Mouse (Mus musculus) kidney, adult 8-10 months (tissue): ENCODE results near the gene Lck.
"Not testable (repeated sequence)": the region's sequence is repeated elsewhere in the genome, so short reads cannot be mapped to it uniquely, and the experiment has no call there.

Source experiments
- DNase-seq, 2 experiments: peaks; one replicate each; pipeline ENCODE4 v3.0.0; 2022

Gene Lck

DNA sequence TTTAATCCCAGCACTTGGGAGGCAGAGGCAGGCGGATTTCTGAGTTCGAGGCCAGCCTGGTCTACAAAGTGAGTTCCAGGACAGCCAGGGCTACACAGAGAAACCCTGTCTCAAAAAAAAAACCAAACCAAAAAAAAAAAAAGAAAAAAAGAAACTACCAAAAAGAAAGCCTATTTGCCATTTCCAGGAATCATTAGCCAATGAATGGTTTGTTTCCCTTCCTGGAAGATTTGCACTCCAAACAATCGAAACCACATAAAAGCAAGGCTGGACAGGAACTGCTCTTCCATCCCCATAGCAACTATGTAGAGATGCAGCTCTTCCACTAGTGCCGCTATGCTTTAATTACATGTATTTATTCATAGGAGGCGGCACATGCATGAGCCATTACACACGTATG lies 18.9 kb downstream of the Lck start:
- not testable (repeated sequence) for DNase-seq

DNA sequence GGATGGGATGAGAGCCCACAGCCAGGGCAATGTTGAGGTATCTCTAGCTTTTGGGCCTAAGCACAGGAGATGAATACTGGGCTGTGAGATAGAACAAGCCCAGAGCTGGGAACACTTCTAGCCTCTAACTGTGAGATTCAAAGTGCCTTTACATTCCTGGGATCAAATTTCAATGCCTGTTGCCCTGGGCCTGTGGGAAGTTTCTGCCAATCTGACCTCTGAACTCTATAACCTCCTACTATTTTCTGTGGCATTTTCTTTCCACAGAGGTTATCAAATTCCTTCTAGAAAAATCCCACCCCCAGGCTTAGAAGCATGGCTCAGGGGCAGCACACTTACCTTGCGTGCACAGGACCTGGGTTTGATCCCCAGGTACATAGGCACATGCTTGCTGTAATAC lies 23.1 kb downstream of the Lck start:
- no peak for DNase-seq

DNA sequence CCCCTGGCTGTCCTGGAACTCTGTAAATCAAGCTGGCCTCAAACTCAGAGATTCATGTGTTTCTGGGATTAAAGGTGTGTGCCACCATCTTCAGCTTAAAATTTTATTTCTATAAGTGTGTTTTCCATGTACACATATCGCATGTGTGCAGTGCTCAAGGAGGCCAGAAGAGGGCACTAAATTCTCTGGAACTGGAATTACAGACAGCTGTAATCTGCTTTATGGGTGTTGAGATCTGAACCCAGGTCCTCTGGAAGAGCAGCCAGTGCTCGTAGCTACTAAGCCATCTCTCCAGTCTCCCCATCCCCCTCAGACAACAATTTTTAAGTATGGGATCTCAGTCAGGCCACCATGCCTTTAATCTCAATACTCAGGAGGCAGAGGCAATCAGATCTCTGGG lies 24.1 kb downstream of the Lck start:
- DNase-seq = peak in 1 of 2 experiments; percentile 48

DNA sequence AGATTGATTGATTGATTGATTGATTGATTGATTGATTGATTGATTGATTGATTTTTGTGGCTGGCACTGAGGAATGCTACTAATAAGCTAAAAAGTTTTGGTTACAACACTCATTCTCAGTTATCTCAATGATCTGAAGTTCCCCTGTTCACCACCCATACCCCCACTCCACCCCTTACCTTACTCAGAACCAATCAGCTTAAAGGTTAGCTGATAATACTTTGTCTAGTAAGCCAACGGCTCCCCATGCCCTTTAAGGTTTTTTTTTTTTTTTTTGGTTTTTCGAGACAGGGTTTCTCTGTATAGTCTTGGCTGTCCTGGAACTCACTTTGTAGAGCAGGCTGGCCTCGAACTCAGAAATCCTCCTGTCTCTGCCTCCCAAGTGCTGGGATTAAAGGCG lies 25.8 kb downstream of the Lck start:
- DNase-seq = not testable (repeated sequence)

DNA sequence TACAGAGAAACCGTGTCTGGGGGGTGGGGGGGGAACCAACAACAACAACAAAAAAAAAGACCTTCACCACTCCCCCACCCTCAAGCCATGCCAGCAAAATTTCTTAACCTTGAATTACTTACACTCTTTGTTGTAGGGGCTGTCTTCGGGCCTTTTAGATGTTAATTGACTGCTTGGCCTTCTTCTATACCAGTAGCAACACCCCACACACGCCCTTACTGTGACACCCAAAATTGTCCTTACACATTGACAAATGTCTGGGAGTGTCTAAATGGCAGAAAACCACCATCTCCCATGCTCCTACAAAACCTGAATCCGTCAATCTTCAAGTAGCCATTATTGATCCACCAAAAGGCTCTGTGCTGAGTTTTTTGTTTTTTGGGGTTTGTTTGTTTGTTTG lies 29.3 kb downstream of the Lck start:
- DNase-seq = no peak

DNA sequence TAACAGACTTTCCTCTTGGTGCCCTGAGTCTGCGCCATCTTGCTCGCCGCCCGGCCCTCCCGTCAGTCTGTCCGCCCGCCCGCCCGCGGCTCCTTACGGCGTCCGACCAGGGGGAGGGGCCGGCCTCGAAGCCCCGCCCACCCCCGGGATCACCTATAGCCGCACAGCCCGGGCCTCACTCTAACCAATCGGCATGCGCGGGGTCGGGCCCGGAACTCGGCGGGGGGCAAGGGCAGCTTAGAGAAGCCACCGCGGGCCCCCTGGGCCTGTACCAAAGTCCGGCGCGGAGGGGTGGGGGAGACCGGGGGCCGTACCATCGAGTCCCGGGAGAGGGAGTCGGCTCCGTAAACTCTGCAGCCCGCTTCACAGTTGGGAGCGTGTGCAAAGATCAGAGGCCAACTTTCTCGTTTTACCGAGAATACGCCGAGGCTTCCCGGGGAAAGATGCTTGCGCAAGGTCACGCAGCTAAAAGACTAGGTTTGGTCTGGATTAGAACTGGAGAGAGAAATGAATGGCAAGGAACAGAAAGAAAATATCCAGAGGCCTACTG lies 30.8 kb downstream of the Lck start, which contains the start of gene Hdac1:
TSS of gene Hdac1 (minus strand) at position 122 of the 550 bp plus-strand sequence.
- DNase-seq = peak; percentile 99

DNA sequence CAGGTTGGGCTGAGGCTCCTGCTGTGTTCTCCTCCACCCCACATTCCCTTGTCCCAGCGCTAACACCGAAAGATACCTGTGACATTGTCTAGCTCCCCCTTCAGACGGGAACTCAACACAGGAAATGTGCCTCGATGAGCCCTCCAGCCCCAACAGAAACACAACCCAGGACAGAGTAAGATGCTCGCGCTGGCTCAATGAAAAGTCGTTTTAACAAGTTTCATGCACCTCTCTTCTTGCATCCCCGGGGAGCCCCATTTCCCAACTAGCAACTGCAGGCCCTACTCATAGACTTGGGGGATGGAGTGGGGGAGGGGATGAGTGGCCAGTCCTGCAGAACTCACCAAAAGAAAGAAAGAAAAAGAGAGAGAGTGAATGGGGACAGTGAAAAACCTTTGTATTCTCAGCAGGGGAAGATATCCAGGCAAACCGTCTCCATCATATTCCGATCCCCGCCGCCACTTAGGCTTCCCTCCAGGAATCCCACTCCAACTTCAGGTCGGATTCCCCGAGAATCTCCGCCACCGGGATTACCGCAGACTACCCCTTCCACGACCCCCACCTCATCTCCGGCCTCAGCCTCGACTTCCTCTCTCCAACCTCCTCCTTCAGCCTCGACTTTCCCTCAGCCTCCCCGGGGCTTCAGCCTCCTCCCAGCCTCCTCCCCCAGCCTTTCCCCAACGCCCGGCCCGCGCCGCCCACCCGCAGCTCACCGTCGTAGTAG lies 31.4 kb downstream of the Lck start:
- peak in 1 of 2 experiments; percentile 19 for DNase-seq

DNA sequence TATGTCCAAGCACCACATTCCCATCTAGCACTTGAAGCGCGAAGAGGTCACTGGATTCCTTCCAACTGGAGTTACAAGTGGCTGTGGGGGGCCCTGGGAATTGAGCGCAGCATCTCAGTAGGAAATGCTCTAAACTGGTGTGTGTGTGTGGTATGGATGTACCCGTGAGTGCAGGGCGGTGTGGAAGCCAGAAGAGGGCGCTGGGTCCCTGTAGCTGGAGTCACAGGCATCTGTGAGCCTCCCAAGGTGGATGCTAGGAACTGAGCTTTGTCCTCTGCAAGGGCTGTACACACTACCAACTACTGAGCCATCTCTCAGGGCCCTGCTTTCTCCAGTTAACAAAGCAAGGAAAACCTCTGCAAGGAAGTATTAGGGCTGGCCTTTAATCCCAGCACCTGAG lies 33.4 kb downstream of the Lck start:
- DNase-seq = peak in 1 of 2 experiments; percentile 40

DNA sequence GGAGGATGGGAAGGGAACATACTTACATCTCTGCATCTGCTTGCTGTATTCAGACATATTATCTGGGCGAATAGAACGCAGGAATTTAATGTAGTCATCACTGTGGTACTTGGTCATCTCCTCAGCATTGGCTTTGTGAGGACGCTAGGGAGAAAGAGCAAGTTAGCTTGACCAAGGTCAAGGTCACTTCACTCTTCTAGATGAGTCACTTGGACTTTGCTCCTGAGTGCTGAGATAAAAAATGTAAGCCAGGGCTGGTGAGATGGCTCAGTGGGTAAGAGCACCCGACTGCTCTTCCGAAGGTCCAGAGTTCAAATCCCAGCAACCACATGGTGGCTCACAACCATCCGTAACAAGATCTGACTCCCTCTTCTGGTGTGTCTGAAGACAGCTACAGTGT lies 44.5 kb downstream of the Lck start:
- DNase-seq = not testable (repeated sequence)

DNA sequence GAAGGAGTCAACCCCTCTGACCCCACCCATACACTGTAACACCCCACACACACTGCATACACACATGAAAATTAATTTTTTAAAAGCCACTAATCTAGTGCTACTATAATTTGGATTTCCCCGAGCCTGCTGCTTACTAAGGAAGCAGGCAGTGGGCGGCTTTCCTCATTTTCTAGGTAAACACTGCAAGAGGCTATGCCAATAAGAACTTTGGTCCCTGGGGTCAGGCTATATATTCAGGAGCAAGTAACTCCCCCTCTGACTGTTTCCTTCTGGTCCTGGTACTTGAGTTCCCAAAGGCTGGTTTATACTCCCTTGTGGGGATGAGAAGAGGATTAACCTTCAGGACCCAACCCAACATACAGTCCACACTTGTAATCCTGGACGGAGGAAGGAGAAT lies 47.6 kb downstream of the Lck start:
- DNase-seq = no peak

DNA sequence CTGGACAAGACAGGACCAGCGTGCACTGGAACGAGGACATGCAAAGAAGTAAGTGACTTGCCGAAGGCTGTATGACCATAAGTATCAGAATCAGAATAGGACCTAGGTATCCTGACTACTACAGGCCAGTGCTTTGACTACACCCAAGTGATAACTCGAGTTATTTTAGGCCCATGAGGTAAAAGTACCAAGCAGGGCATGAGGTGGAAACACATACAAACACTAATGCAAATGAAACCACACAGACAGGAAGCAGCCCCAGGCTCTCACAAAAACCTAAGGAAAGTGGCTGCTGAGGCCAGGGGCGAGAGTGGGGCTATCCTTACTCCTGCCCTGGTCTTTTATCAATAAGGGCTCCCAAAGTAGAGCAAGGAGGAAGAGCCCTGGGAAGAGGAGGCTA lies 48.1 kb downstream of the Lck start:
- DNase-seq = no peak

DNA sequence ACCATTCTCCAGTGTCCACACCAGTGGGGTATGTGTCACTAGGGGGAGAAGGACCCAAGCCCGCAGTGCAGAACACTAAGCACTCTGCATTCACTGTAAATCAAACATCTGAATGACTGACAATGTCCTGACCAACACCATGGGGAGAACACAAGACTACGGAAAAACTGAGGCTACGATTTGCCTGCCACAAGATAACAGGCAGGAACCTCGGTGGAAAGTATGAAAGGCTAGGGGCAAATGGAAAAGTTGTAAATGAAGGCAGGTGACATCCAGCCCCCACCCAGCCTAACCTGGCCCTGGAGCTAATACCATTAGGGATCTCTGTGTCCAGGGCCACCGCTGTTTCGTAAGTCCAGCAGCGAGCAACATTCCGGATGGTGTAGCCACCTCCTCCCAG lies 54.9 kb downstream of the Lck start:
- no peak for DNase-seq

DNA sequence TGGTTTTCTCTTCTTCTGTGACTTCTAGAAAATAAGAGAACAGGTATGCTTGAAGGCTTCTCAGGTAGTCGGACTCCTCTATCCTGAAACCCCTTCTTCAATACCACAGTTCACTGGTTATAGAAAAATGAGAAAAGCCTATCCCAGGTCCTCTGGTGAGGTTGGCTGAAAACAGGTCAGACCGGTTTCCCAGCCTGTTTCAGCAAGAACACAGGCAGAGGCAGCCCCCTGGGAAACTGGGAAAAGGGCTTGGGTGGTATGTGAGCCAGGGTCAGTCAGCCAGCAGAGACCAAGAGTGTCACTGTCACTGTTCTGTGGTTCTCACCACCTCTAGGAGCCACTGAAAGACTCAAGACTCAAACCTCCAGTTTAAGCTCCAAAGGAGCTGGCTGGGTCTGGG lies 56.5 kb downstream of the Lck start:
- DNase-seq = peak; percentile 44 to 56

DNA sequence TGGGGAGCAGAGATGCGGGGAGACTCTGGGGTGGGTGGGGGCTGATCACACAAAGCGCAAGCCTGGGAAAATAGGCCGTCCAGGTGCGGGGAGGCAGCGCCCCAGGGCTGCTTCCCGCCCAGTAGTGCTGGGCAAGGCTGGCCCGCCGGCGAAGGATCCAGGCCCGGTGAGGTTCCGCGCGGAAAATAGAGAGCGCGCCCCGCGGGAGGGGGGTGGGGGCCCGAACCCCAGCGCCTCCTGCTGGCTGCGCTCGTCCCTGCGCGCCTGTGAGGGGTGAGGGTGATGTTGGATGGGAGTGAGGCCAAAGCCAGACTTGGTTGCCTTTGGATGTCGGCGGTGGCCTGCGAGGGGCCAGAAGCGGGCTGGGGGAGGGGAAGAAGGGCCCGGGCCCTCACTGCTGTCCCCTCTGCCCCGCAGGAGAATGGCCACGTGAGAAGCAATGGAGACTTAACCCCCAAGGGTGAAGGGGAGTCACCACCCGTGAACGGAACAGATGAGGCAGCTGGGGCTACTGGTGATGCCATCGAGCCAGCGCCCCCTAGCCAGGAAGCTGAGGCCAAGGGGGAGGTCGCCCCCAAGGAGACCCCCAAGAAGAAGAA lies 59.0 kb downstream of the Lck start:
- DNase-seq = peak in 1 of 2 experiments; percentile 31

DNA sequence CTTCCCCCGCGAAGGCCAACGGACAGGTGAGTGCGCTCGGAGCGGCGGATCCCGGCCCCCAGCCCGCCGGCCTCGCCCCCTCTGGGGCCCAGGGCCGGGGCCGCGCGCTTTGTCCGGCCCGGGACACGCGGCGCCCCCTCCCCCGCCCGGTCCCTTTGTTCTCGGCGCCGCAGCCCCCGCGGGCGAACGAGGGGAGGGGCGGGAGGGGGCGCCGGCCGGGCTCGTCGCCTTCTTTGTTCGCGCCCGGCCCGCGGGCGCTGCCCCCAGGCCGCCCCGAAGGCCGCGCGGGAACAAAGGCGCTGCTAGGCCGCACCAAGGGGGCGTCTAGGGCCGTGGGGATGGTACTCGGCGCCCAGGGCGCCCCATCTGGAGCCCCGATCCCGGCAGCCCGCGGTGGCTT lies 59.5 kb downstream of the Lck start:
- no peak for DNase-seq

DNA sequence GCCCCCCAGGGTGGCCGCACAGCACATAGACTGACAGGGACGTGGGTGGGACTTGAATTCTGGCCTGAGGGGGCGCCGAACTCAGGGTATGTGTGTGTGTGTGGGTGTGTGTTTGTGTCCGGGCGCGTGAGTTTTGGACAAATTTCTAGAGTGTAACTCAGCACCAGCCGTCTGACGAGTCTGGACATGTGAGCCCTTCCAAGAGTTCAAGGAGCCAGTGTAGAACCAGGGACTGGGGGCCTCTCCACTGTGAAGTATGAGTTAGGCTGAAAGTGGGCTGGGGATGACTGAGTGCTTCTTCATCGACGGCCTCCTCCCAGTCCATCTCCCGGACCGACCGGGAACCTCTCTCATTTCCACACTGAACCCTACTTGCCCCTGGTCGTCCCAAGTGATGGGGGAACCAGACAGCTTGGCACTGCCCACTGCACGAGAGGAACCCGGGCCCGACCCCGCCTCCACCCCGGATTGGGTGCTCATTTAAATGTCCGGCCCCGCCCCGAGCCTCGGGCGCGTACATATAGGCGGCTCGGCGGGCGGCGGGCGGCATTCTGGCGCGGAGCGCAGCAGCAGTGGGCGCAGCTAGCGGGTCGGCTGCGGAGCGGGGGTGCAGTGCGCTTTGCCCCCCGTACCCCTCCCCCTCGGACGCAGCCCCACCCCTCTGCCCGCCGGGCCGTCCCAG lies 60.2 kb downstream of the Lck start, which contains the start of gene Marcksl1:
TSS of gene Marcksl1 (plus strand) at position 496 of the 682 bp plus-strand sequence.
- DNase-seq = peak; percentile 72 to 79

DNA sequence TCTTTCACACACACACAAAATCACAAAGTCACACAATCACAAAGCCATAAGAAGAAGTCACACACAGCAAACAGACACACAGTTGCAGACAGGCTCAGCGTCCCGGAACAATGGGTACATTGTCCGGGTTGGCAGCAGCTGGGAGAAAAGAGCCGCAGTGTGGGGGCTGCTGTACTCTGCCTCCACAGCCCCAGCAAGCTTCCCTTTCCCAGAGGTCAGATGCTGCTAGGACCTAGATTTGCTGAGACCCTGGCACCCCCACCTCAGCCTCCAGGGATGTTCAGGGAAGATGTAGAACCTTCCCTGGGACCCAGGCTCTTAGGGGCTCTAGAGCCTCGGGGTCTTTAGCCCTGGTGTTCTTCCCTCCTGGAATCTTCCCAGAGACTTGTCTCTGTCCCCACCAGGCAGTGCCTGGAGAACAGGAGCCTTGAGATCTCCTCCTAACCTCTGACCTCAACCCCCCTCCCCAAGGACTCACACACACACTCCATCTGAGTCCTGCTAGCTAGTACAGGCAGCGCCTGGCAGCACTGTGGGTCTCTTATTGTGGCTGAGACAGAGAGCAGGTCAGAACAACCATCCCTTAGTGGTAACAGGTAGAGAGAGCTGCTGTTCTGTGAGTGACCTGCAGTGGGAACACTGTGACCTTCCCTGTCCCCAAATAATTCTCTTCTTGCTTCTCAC lies 61.9 kb downstream of the Lck start:
- no peak for DNase-seq

DNA sequence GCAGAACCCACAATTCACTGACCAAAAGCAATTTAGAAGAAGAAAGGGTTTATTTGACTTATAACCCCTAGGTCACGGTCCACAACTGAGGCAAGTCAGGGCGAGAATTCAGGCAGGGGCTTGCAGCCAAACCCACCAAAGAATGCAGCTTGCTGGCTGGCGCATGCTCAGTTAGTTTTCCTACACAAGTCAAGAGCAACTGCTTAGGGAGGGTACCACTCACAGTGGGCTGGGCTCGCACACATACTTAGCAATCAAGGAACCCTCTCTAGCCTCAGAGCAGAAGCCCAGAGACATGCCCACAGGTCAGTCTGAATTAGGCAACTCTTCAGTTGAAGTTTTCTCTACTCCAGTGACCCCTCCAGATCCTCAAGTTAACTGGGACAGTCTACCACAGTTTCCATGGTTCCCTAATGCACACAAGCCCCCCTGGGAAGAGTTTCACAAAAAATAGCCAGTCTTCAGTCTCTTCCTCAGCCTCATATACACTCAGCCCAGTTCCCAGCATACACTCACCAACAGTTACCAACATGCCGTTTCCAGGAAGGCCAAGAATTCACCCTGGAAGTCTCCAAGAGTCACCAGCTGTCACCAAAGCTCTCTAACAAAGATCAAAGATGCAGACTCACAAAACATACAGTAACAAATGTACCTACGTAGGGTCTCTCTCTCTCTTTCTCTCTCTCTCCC lies 62.6 kb downstream of the Lck start:
- no peak for DNase-seq

DNA sequence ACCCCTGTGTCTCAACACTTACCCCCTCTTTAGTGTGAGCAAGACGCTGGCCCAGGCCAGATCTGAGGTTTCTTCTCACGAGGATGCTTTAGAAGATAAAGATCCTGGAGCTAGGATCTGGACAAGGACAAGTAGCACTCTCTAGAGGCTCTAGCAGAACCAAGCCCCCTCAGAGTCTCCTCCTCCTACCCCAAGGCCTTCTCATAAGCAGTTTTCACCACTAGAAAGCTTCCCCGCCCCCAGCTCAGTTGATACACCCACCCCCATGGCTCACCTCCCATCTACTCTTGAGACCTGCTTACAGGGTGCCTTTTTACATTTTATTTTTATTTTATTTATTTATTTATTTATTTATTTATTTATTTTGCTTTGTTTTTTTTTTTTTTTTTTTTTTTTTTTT lies 63.8 kb downstream of the Lck start:
- no peak for DNase-seq

DNA sequence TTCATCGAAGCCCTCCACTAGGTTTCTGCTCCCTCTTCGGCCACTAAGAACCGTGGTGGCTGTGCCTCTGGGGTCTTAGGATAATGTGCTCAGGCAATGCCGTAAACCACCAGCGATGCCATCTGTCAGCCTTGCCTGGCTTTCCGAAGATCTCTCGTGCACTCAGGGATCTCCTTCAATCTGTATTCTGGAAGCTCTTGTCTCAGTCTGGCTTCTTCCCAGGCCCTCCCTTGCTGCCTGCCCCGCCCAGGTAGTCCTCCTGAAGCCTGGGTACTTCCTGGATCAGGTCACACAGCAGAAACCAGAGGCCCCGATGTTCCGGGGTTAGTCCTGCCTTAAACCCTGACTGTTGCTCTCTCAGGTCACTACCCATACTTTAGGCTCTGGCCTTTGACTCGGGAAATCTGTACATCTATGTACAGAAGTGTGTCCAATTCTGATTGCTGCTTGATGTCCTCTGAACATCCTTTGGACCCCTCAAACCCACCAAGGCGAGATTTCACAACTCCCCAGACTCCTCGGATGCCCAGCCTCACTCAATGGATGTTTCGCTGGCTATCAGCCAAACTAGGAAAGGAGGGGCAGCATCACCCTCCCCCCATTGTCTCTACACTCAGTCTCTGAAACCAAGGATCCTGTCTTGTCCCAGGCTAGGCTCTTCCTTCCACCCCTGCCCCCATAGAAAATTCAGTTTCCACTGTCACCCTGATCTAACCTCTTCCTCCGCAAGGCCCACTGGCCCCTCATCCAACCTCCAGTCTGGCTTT lies 64.4 kb downstream of the Lck start:
- no peak for DNase-seq

DNA sequence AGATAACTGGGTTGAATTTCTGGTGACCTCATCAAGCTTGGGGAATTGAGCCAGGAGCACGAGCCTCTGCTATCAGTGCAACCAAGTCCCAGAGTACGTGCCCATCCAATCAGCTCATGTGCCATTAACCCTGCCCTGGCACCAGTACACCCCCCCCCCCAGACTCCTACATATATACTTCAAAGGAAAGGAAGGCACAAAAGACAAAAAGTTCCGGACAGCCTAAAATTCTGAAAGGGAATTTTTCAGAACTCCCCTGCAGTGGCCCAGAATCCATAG lies 65.3 kb downstream of the Lck start:
- no peak for DNase-seq
